Mouse (Mus musculus) megakaryocyte, embryonic 14.5 days (primary cell): ENCODE measurements at regions not wholly inside any gene's neighbourhood (a gene's known extent, or its start where the extent isn't known, plus 50 kb on each side); places are given as distances from the start of the nearest gene placed in this dataset.

Experiments used
- H3K27me3 ChIP-seq: replicated peaks from 2 replicates; pipeline ENCODE3; 2012; ENCODE audit warnings: inconsistent platforms
- H3K36me3 ChIP-seq: replicated peaks from 2 replicates; pipeline ENCODE3; 2012; ENCODE audit warnings: low read length, inconsistent platforms, mixed read lengths
- H3K4me1 ChIP-seq: 2 replicates; pipeline ENCODE4 v1.6.1; 2012; ENCODE audit warnings: inconsistent platforms
- H3K4me3 ChIP-seq: replicated peaks from 2 replicates; pipeline ENCODE3; 2012; ENCODE audit warnings: moderate library complexity, mild to moderate bottlenecking, inconsistent platforms
- H3K9me3 ChIP-seq: 2 replicates; pipeline ENCODE4 v1.6.1; 2012; ENCODE audit warnings: inconsistent platforms
- FLI1 ChIP-seq: IDR thresholded peaks from 2 replicates; pipeline ENCODE4 v1.6.1; 2012; ENCODE audit warnings: low read length, inconsistent platforms, mixed read lengths
- GATA1 ChIP-seq: IDR thresholded peaks from 3 replicates; pipeline ENCODE4 v1.6.1; 2012; ENCODE audit warnings: mixed read lengths, low read length, inconsistent platforms, borderline replicate concordance

GRCm38 (mm10) chr13:47647693-47648092 is 525.2 kb downstream of the Rnf144b start:
- H3K27me3 ChIP-seq = no peaks in the 10 kb centered on the region
- H3K36me3 ChIP-seq = no peaks in the 10 kb centered on the region
- peaks cover 11% of the 10 kb centered on the region; the same call in 1 of the 2 replicates for H3K9me3 ChIP-seq
- H3K4me1 ChIP-seq = no peaks in the 10 kb centered on the region
- TF ChIP-seq GATA1 (no peak), FLI1 (no peak)
- H3K4me3 ChIP-seq = no peak overlapping the region

DNA sequence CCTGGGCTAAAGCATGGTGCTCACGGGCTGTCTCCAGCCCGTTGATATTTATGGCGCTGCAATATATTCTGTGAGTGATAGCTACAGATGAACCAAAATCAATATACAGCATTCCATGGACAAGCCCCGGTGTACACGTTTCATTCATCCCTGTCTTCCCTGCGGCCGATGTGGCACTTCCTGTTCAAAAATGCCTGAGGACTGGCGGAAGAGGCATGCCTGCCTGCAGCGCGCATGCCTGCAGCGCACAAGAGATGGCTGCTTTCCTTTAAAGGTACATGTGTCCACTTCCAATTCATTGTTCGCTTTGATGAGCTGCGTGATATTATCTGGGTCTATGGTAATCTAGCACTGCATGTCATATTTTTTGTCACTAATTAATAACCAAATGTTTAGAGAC is 527.6 kb downstream of the Rnf144b start:
- H3K4me3 ChIP-seq = no peak overlapping the region
- no peak for TF ChIP-seq FLI1
- TF ChIP-seq GATA1 = no peak
- no peaks in the 10 kb centered on the region for H3K27me3 ChIP-seq
- H3K4me1 ChIP-seq = no peaks in the 10 kb centered on the region
- H3K9me3 ChIP-seq = peaks cover 11% of the 10 kb centered on the region; the same call in 1 of the 2 replicates
- no peaks in the 10 kb centered on the region for H3K36me3 ChIP-seq

- Histone ChIP-seq H3K9me3 (0 out of 2 replicates have a peak, but pooled peaks cover 3% of the 10 kb centered on the region), H3K27me3 (no peaks in the 10 kb centered on the region), H3K4me1 (no peaks in the 10 kb centered on the region), H3K4me3 (peak overlapping the region; percentile 2), H3K36me3 (no peaks in the 10 kb centered on the region)
- no peak for TF ChIP-seq FLI1
- no peak for TF ChIP-seq GATA1
These were observed 544.0 kb downstream of the Rnf144b start for GRCm38 (mm10) chr13:47666470-47666869.

DNA sequence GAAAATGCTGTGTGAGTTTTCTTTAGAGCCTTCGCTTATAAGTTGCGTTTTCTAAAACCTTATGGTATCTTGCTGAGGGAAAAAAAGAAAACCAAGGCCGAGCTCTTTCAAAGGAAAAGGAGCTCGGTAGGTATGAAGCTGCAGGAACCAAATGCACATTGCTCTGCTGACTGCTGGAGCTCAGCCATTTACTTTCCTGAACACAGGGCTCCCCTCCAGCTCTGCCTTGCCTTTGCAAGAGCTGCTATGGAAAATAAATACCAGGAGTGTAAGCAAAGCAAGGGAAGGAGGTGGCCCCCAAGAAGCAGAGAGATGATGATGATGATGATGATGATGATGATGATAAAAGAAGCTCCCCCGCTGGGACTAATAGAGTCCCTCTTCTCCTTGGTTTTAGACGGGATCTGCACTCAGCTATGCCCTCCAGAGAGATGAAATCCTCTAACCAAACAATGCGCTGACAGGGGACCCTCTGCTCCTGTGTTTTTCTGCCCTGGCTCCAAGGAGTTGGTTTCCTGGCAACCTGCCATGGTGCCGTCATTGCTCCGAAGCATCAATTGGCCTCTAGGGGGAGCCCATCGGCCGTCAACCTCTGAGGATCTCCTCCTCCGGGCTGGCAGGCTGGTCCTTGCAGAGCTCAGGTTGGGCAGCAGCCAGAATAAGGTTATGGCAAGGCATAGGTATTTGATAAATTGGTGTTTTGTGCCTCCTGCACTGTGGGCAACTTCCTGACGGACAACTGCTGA is 544.7 kb downstream of the Rnf144b start:
- no peaks in the 10 kb centered on the region for H3K4me1 ChIP-seq
- no peak for TF ChIP-seq FLI1
- TF ChIP-seq GATA1 = no peak
- no peaks in the 10 kb centered on the region for H3K36me3 ChIP-seq
- no peaks in the 10 kb centered on the region for H3K27me3 ChIP-seq
- H3K4me3 ChIP-seq = no peak overlapping the region
- H3K9me3 ChIP-seq = 0 out of 2 replicates have a peak, but pooled peaks cover 3% of the 10 kb centered on the region

GRCm38 (mm10) chr13:47688131-47688530 is 565.7 kb downstream of the Rnf144b start:
- no peak overlapping the region for H3K4me3 ChIP-seq
- H3K9me3 ChIP-seq = no peaks in the 10 kb centered on the region
- no peaks in the 10 kb centered on the region for H3K4me1 ChIP-seq
- no peaks in the 10 kb centered on the region for H3K36me3 ChIP-seq
- no peaks in the 10 kb centered on the region for H3K27me3 ChIP-seq
- no peak for TF ChIP-seq FLI1
- TF ChIP-seq GATA1 = no peak

DNA sequence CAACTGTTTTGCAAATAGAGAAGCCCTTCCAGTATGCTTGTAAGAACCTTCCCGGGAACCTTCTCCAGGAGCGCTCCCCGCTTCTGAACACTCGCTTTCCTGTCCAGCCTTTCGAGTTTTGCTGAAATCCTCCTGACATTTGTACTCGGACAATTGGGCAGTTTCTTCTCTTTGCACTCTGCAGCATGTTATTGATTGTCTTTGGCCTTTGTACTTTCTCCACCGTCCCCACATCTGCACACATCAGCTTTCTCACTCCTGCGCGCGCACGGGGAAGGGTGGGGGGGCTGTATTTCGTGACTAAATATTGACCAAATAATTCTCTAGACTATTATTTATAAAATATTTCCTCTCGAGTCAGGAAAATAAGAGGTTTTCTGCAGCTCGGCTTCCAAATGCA is 567.2 kb upstream of the Id4 start:
- Histone ChIP-seq H3K36me3 (no peaks in the 10 kb centered on the region), H3K9me3 (peaks cover 12% of the 10 kb centered on the region; the same call in 1 of the 2 replicates), H3K27me3 (no peaks in the 10 kb centered on the region), H3K4me3 (no peak overlapping the region), H3K4me1 (no peaks in the 10 kb centered on the region)
- no peak for TF ChIP-seq GATA1
- TF ChIP-seq FLI1 = no peak

DNA sequence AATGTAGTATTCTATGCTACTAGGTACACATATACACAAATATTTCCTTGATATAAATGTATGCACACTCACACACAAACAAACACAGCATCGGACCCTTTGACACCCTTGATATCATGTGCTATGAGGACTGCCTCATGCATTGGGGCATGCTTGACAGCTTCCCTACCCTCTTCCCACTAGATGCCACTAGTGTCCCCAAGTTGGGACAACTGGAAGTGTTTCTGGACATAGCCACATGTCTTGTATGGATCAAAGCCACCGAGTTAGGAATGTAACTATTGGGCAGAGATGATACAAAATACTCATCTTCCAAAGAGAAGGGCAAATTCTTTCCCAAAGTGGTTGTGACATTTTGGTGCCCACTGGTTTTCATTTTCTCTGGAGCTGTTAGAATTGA is 565.2 kb upstream of the Id4 start:
- H3K9me3 ChIP-seq = peaks cover 12% of the 10 kb centered on the region; the same call in 1 of the 2 replicates
- no peaks in the 10 kb centered on the region for H3K27me3 ChIP-seq
- no peak for TF ChIP-seq FLI1
- TF ChIP-seq GATA1 = no peak
- no peak overlapping the region for H3K4me3 ChIP-seq
- no peaks in the 10 kb centered on the region for H3K36me3 ChIP-seq
- H3K4me1 ChIP-seq = no peaks in the 10 kb centered on the region

- no peaks in the 10 kb centered on the region for H3K27me3 ChIP-seq
- peaks cover 11% of the 10 kb centered on the region for H3K9me3 ChIP-seq
- TF ChIP-seq FLI1 (no peak), GATA1 (no peak)
- no peaks in the 10 kb centered on the region for H3K36me3 ChIP-seq
- H3K4me1 ChIP-seq = no peaks in the 10 kb centered on the region
- no peak overlapping the region for H3K4me3 ChIP-seq
These were observed 560.5 kb upstream of the Id4 start for GRCm38 (mm10) chr13:47700556-47700955.

DNA sequence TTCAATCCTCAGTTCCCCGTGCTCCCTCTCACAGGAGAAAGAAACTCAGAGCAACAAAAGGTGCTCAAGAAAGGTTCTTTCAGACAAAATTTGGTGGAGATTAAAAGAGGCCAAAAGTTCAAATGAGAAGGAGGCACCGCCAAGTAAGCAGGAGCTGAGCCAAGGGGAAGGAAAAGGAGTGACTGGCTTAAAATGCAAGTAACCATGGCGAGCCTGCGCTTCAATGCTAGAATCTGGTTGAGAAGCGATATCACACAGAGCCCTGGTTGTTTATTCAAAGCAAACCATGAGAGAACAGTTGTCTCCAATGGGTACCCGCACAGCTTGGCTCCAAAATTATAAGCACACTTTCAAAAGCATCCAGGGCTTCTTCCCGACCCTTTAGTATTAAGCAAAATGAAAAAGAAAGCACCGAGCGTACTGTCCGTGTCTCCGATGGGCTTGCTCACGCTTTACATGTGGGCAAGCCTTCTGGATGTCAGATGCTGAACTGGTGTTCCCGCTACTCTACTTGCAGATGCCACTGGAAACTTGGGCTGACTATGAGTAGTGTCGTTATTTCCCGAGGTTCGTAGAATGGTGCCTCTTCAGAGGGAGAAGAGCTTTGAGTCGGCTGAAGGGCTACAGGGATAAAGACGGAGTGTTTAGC is 552.9 kb upstream of the Id4 start:
- no peaks in the 10 kb centered on the region for H3K4me1 ChIP-seq
- H3K36me3 ChIP-seq = no peaks in the 10 kb centered on the region
- TF ChIP-seq FLI1 (no peak), GATA1 (no peak)
- no peaks in the 10 kb centered on the region for H3K27me3 ChIP-seq
- H3K4me3 ChIP-seq = no peak overlapping the region
- peaks cover 19% of the 10 kb centered on the region; the same call in 1 of the 2 replicates for H3K9me3 ChIP-seq

GRCm38 (mm10) chr13:47709323-47709722 is 551.7 kb upstream of the Id4 start:
- TF ChIP-seq FLI1 = no peak
- no peak for TF ChIP-seq GATA1
- Histone ChIP-seq H3K4me3 (no peak overlapping the region), H3K27me3 (no peaks in the 10 kb centered on the region), H3K36me3 (no peaks in the 10 kb centered on the region), H3K4me1 (no peaks in the 10 kb centered on the region), H3K9me3 (peaks cover 19% of the 10 kb centered on the region; the same call in 1 of the 2 replicates)
